Mouse (Mus musculus): ENCODE results near the gene Pla2g4a.

DNA sequence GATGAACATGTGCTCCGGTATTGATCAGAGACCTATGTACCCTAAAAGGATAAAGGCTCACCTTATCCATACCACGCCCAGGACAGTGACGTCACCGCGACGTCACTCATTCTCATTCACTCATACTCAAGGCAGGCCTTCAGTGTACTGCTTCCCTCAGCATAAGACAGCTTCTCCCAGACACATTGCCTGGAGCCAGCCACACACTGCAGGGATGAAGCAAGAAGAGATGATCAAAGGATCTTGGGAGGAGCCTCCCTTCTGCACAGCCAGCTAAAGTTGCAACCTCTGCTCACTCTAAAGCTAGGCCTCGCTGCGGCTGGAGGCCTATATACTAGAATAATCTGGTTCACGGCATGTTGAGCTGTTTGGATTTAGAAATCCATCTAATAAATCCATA lies 48.0 kb upstream of the Pla2g4a start:
- TF ChIP-seq CTCF (IDR thresholded peaks at IDR 0.05; ENCODE audit: low read depth), result no peak
- TF ChIP-seq EP300 (IDR thresholded peaks at IDR 0.05; ENCODE audit: low read depth), result no peak
